Mouse (Mus musculus) neural tube, embryonic 14.5 days (tissue): ENCODE results near the gene Gm37419. TPM values are rescaled to one million over a fixed set of nuclear protein-coding genes. Genes with fewer than 3 reads are reported as not detected.

Experiments
- ATAC-seq: fragments of 200-750 bp; cut with Nextera tagmentation; 2 replicates; pipeline ENCODE4 v1.8.0; 2017; ENCODE audit warnings: low read depth, mild to moderate bottlenecking, moderate TSS enrichment, moderate library complexity
- H3K27ac ChIP-seq: fragments of 300-500 bp; sonication (generic); 2 replicates; pipeline ENCODE4 v1.5.1; 2014; ENCODE audit warnings: low read depth, mild to moderate bottlenecking, control low read depth, low read length, moderate library complexity, mixed read lengths
- H3K27me3 ChIP-seq: fragments of 300-500 bp; sonication (generic); 2 replicates; pipeline ENCODE4 v1.6.1; 2014; ENCODE audit warnings: low read length; ENCODE audit not compliant: control insufficient read depth, insufficient read depth
- H3K36me3 ChIP-seq: fragments of 300-500 bp; sonication (generic); 2 replicates; pipeline ENCODE4 v1.6.1; 2014; ENCODE audit warnings: low read length, mixed read lengths; ENCODE audit not compliant: control insufficient read depth, insufficient read depth
- H3K4me1 ChIP-seq: fragments of 300-500 bp; sonication (generic); 2 replicates; pipeline ENCODE4 v1.6.1; 2014; ENCODE audit warnings: low read length; ENCODE audit not compliant: control insufficient read depth, insufficient read depth
- H3K4me2 ChIP-seq: fragments of 300-500 bp; sonication (generic); 2 replicates; pipeline ENCODE4 v1.6.1; 2014; ENCODE audit warnings: mild to moderate bottlenecking, low read depth, low read length, control low read depth
- H3K4me3 ChIP-seq: fragments of 300-500 bp; sonication (generic); 2 replicates; pipeline ENCODE4 v1.5.1; 2014; ENCODE audit warnings: low read depth, low read length, control low read depth, mixed read lengths
- H3K9ac ChIP-seq: fragments of 300-500 bp; sonication (generic); replicated peaks from 2 replicates; pipeline ENCODE4 v1.6.1; 2014; ENCODE audit warnings: low read depth, mild to moderate bottlenecking, control low read depth, low read length, mixed read lengths
- H3K9me3 ChIP-seq: fragments of 300-500 bp; sonication (generic); 2 replicates; pipeline ENCODE4 v1.6.1; 2016; ENCODE audit warnings: low read length; ENCODE audit not compliant: control insufficient read depth
- WGBS: fragments of 180-500 bp; shearing (Covaris S2); extraction: QIAGEN DNeasy Blood & Tissue Kit; methylation state at CpG from one replicate; pipeline ENCODE4 v1.1.7; 2014; 5-methylcytosine and 5-hydroxymethylcytosine counted together
- polyA plus RNA-seq: library from polyadenylated mRNA; unstranded; fragments of >200 nt; fragmentation: Nextera tagmentation; extraction: Ambion mirVana; gene quantifications from 2 replicates; pipeline ENCODE4 v1.2.1, GENCODE M21; 2014

Gene Gm37419
- polyA plus RNA-seq, 1 experiment from 2014 or later, result not detected

DNA sequence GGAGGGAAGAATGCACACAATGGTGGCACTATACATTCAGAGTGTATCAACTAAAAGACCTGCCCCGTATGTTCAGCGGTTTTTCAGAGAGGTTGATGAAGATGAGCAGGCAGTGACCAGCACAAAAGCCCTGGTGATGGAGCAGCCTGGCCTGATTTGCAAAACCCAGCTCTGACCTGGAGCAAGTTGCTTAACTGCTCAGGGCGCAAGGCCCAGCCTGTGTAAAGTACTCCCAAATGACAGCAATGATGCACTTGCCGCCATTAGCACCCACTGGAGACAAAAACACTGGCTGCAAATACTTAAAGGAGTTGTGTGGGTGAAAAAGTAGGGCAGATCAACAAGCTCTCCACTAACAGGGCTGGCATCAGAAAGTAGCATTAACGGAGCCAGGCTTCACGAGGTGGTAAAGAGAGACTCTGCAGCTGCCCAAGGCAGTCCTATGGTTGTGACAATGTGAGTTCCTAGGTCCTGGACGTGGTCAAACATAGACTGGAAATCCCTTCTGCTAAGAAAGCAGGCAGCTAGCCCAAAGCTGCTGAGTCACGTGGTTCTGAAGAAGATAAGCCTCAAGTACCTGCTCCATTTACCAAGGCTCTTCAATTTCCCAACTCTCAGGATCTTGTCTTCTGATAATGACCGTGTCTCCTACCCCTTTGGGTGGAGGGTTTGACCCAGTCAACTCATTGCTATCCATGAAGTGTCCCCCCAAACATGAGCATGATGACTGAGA is 14.5 kb upstream of the Gm37419 start:
- H3K4me2 ChIP-seq, result no peak overlapping the region
- H3K4me1 ChIP-seq, result no peaks in the 10 kb centered on the region
- no peak for ATAC-seq

GRCm38 (mm10) chr16:23976196-23976595 is 12.1 kb upstream of the Gm37419 start:
- Histone ChIP-seq H3K27ac (no peak overlapping the region), H3K4me1 (peaks cover 10% of the 10 kb centered on the region; the same call in 1 of the 2 replicates), H3K9ac (no peak overlapping the region), H3K9me3 (no peaks in the 10 kb centered on the region), H3K27me3 (peaks cover 9% of the 10 kb centered on the region), H3K36me3 (no peaks in the 10 kb centered on the region), H3K4me3 (no peak overlapping the region), H3K4me2 (no peak overlapping the region)
- 89% methylated on average over 2 of the region's 2 CpGs for WGBS
- ATAC-seq, result no peak

More for the DNA sequence above, 14.5 kb upstream of the Gm37419 start:
- H3K36me3 ChIP-seq, result no peaks in the 10 kb centered on the region
- H3K4me3 ChIP-seq, result no peak overlapping the region
- no peak overlapping the region for H3K9ac ChIP-seq
- 88% methylated on average over 9 of the region's 9 CpGs for WGBS
- H3K27me3 ChIP-seq, result no peaks in the 10 kb centered on the region
- H3K9me3 ChIP-seq, result no peaks in the 10 kb centered on the region
- no peak overlapping the region for H3K27ac ChIP-seq

GRCm38 (mm10) chr16:23977732-23978131 is 10.6 kb upstream of the Gm37419 start:
- WGBS, result 87% methylated on average over 3 of the region's 3 CpGs
- Histone ChIP-seq H3K36me3 (no peaks in the 10 kb centered on the region), H3K27ac (no peak overlapping the region), H3K4me1 (peaks cover 19% of the 10 kb centered on the region), H3K4me2 (no peak overlapping the region), H3K9ac (no peak overlapping the region), H3K4me3 (no peak overlapping the region), H3K27me3 (peaks cover 14% of the 10 kb centered on the region), H3K9me3 (no peaks in the 10 kb centered on the region)
- ATAC-seq, result no peak

DNA sequence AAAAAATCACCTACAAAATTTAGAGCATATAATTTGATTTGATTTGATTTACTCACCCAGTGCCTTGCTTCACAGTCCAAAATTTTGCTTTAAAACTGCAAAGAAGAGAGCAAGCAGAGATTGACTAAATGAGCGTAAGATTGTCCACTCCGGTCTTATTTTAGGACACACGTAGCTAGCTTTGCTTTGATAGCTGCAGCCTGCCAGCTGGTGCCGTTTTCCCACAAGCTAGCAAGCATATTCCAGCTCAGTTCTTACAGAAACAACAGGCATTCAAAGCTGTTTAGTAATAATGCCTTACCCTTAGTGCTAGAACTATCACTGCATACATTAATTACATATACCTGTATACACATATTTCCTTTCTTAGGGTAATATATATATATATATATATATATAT is 9.8 kb upstream of the Gm37419 start:
- Histone ChIP-seq H3K27ac (no peak overlapping the region), H3K9ac (no peak overlapping the region), H3K4me2 (no peak overlapping the region), H3K4me3 (no peak overlapping the region), H3K4me1 (peaks cover 20% of the 10 kb centered on the region), H3K27me3 (peaks cover 14% of the 10 kb centered on the region), H3K9me3 (no peaks in the 10 kb centered on the region), H3K36me3 (no peaks in the 10 kb centered on the region)
- no peak for ATAC-seq
- WGBS, result 74% methylated on average over 4 of the region's 4 CpGs

- Histone ChIP-seq H3K9ac (no peak overlapping the region), H3K27ac (no peak overlapping the region), H3K36me3 (no peaks in the 10 kb centered on the region), H3K4me3 (no peak overlapping the region), H3K4me1 (peaks cover 23% of the 10 kb centered on the region), H3K9me3 (no peaks in the 10 kb centered on the region), H3K27me3 (peaks cover 14% of the 10 kb centered on the region), H3K4me2 (no peak overlapping the region)
- ATAC-seq, result no peak
- 89% methylated on average over 9 of the region's 9 CpGs for WGBS
These were observed 8.8 kb upstream of the Gm37419 start for GRCm38 (mm10) chr16:23979446-23979845.

DNA sequence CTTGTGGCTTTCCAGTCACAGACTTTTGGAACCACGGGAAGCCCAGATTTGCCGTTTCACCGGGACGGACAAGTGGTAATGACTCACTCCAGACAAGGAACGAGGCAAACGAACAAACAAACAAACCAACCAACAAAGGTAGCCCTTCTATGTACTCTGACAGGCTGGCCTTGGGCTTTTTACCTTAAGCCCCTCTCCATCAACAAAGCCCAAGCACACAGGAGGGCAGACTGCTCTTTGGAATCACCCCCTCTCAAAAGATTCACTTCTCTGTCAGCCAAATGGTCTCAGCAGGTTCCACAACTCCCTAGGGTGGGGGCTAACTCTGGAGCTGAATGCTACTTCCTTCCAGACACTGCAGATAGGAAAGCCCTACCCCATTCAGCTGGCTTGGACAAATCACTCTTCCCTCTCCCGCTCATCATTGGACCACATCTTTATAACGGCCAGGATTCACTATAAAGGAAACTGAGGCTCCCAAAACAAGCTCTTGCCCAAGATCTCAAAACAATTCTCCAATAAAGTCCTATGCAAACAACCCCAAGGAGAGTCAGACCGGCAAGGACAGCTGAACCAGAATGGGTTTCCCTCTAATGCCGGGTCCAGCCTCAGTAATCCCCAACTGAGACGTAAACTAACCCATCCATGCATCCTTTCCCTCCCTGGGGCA is 7.9 kb upstream of the Gm37419 start:
- 6% methylated on average over 11 of the region's 11 CpGs for WGBS
- no peaks in the 10 kb centered on the region for H3K36me3 ChIP-seq
- no peak overlapping the region for H3K9ac ChIP-seq
- ATAC-seq, result no peak
- H3K4me3 ChIP-seq, result peak overlapping the region; percentile 37
- peaks cover 23% of the 10 kb centered on the region for H3K4me1 ChIP-seq
- no peaks in the 10 kb centered on the region for H3K9me3 ChIP-seq
- H3K4me2 ChIP-seq, result peak overlapping the region; percentile 79
- H3K27ac ChIP-seq, result no peak overlapping the region
- H3K27me3 ChIP-seq, result peaks cover 19% of the 10 kb centered on the region

GRCm38 (mm10) chr16:23980991-23981720 is 7.1 kb upstream of the Gm37419 start:
- H3K27me3 ChIP-seq, result peaks cover 19% of the 10 kb centered on the region

DNA sequence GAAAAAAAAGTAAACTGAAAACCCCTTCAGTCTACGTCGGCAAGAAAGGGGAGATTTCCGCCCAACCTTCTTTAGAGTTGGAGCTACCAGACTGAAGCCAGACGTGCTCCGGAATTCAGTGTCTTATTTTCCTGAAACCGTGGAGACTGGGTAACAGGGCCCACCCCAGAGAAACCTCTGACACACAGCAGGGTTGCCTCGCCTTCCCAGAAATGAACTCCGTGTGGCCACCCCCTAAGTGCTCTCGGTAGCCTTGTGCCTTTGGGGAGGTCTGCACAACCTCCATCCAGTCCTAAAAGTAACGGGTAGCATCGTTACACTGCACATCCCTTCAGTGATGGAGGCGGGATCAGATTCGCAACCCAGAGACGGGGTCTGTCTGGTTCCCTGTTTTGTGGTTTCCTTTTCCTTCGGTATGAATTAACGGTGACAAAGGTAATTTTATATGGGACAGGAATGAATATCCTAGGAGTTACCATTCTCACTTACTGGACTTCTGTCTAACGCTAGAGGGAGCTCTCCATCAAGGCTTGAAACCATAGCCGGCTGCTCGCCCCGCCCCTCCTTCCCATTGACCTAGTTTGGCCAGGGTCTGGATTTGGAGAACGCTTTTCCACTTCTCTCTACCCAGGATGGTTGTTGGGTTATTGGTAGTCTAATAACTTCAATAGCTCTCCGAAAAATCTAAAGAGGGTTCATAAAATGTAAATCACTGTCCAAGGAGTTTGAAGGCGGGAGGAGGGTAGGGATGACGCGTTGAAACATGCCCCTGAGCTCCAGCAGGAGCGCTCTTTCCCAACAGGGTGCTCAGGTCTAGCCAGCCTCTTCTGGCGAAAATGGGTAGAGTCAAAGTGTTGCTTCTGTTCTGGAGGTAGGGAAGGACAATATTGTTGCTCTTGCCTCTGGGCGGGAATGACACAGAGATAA is 6.1 kb upstream of the Gm37419 start:
- H3K4me2 ChIP-seq, result peak overlapping the region; percentile 79
- 2% methylated on average over 28 of the region's 28 CpGs for WGBS
- H3K4me3 ChIP-seq, result peak overlapping the region; percentile 37
- ATAC-seq, result peak; percentile 80
- no peaks in the 10 kb centered on the region for H3K36me3 ChIP-seq
- no peaks in the 10 kb centered on the region for H3K9me3 ChIP-seq
- no peak overlapping the region for H3K9ac ChIP-seq
- no peak overlapping the region for H3K27ac ChIP-seq
- H3K27me3 ChIP-seq, result peaks cover 19% of the 10 kb centered on the region
- peaks cover 31% of the 10 kb centered on the region for H3K4me1 ChIP-seq

More at GRCm38 (mm10) chr16:23980991-23981720, 7.1 kb upstream of the Gm37419 start:
- WGBS, result 3% methylated on average over 32 of the region's 32 CpGs
- Histone ChIP-seq H3K4me2 (peak overlapping the region; percentile 79), H3K4me3 (peak overlapping the region; percentile 37), H3K36me3 (no peaks in the 10 kb centered on the region), H3K9ac (peak overlapping the region; percentile 44), H3K9me3 (no peaks in the 10 kb centered on the region), H3K27ac (no peak overlapping the region), H3K4me1 (peaks cover 23% of the 10 kb centered on the region)
- no peak for ATAC-seq
